Mouse (Mus musculus): ENCODE measurements around the gene Nupr1. TPM values are rescaled to one million over a fixed set of nuclear protein-coding genes. Genes with fewer than 3 reads are reported as not detected.
A peak's percentile ranks its signal among the peaks of the same experiment; 100 is the strongest.

Gene Nupr1
- polyA plus RNA-seq, 1 experiment from 2014 or later: 14.2 TPM

- no peaks in the 10 kb centered on the region for H3K36me3 ChIP-seq
- H3K4me3 ChIP-seq: no peak overlapping the region
- H3K4me2 ChIP-seq: no peak overlapping the region
- H3K9me3 ChIP-seq (replicated peaks): no peaks in the 10 kb centered on the region
- H3K9ac ChIP-seq: no peak overlapping the region
- no peaks in the 10 kb centered on the region for H3K4me1 ChIP-seq (replicated peaks)
- ATAC-seq (replicated peaks; ENCODE audit: insufficient number of reproducible peaks, insufficient read depth, low FRiP score, low read depth): no peak
- H3K27ac ChIP-seq: no peak overlapping the region
- 74% methylated on average over 5 of the region's 5 CpGs for WGBS
- 0 out of 2 replicates have a peak, but pooled peaks cover 16% of the 10 kb centered on the region for H3K27me3 ChIP-seq
These were observed 34.8 kb downstream of the Nupr1 start for GRCm38 (mm10) chr7:126595890-126596289.

- H3K4me3 ChIP-seq: no peak within 1 kb of the TSS
- no peak within 1 kb of the TSS for H3K9ac ChIP-seq
- H3K27ac ChIP-seq: no peak within 1 kb of the TSS
- H3K36me3 ChIP-seq: no peaks in the 10 kb centered on the region
- no peaks in the 10 kb centered on the region for H3K9me3 ChIP-seq (replicated peaks)
- WGBS: 74% methylated on average over 11 of the region's 11 CpGs
- no peak within 1 kb of the TSS for H3K4me2 ChIP-seq
- 0 out of 2 replicates have a peak, but pooled peaks cover 16% of the 10 kb centered on the region for H3K27me3 ChIP-seq
- no peak for ATAC-seq (replicated peaks; ENCODE audit: insufficient number of reproducible peaks, insufficient read depth, low FRiP score, low read depth)
- H3K4me1 ChIP-seq (replicated peaks): no peaks in the 10 kb centered on the region
These were observed 35.6 kb downstream of the Nupr1 start, which contains the start of gene Il27 for GRCm38 (mm10) chr7:126594862-126595561. TSS of gene Il27 (minus strand) at chr7:126594941.

- Histone ChIP-seq H3K9ac (no peak overlapping the region), H3K4me1 (replicated peaks) (peaks cover 5% of the 10 kb centered on the region; the same call in 1 of the 2 replicates), H3K4me3 (0 out of 2 replicates have a peak overlapping the region, but pooled peaks have one; percentile 1), H3K4me2 (peak overlapping the region; percentile 38), H3K27ac (no peak overlapping the region), H3K27me3 (peaks cover 29% of the 10 kb centered on the region), H3K9me3 (replicated peaks) (no peaks in the 10 kb centered on the region), H3K36me3 (no peaks in the 10 kb centered on the region)
- WGBS: 10% methylated on average over 16 of the region's 16 CpGs
- ATAC-seq (replicated peaks; ENCODE audit: insufficient number of reproducible peaks, insufficient read depth, low FRiP score, low read depth): no peak
These were observed 42.9 kb downstream of the Nupr1 start for GRCm38 (mm10) chr7:126587779-126588178.

GRCm38 (mm10) chr7:126586839-126587238 lies 43.8 kb downstream of the Nupr1 start:
- H3K9me3 ChIP-seq (replicated peaks): no peaks in the 10 kb centered on the region
- no peak overlapping the region for H3K4me2 ChIP-seq
- ATAC-seq (replicated peaks; ENCODE audit: insufficient number of reproducible peaks, insufficient read depth, low FRiP score, low read depth): no peak
- H3K36me3 ChIP-seq: no peaks in the 10 kb centered on the region
- no peak overlapping the region for H3K9ac ChIP-seq
- H3K4me1 ChIP-seq (replicated peaks): peaks cover 12% of the 10 kb centered on the region; the same call in 1 of the 2 replicates
- H3K27me3 ChIP-seq: peaks cover 21% of the 10 kb centered on the region
- WGBS: 37% methylated on average over 8 of the region's 8 CpGs
- no peak overlapping the region for H3K27ac ChIP-seq
- no peak overlapping the region for H3K4me3 ChIP-seq

- Histone ChIP-seq H3K9ac (no peak within 1 kb of the TSS), H3K36me3 (no peaks in the 10 kb centered on the region; the same call in 1 of the 2 replicates)
- ATAC-seq (replicated peaks; ENCODE audit: insufficient number of reproducible peaks, insufficient read depth, low FRiP score, low read depth): no peak
These were observed 44.9 kb downstream of the Nupr1 start, which contains the start of gene Cln3 for GRCm38 (mm10) chr7:126585717-126586116. TSS of gene Cln3 (minus strand) at chr7:126585817.

GRCm38 (mm10) chr7:126584506-126584977 lies 46.1 kb downstream of the Nupr1 start, which contains the start of gene Apobr:
TSS of gene Apobr (plus strand) at chr7:126584942.
- ATAC-seq (replicated peaks; ENCODE audit: insufficient number of reproducible peaks, insufficient read depth, low FRiP score, low read depth): no peak
- Histone ChIP-seq H3K4me1 (replicated peaks) (peaks cover 14% of the 10 kb centered on the region; the same call in 1 of the 2 replicates), H3K9ac (no peak within 1 kb of the TSS), H3K36me3 (no peaks in the 10 kb centered on the region; the same call in 1 of the 2 replicates), H3K4me2 (peak within 1 kb of the TSS; percentile 91), H3K9me3 (replicated peaks) (no peaks in the 10 kb centered on the region), H3K27me3 (peaks cover 21% of the 10 kb centered on the region), H3K4me3 (peak within 1 kb of the TSS; percentile 67), H3K27ac (0 out of 2 replicates have a peak within 1 kb of the TSS, but pooled peaks have one; percentile 83)
- 68% methylated on average over 8 of the region's 8 CpGs for WGBS

More at GRCm38 (mm10) chr7:126585717-126586116, 44.9 kb downstream of the Nupr1 start, which contains the start of gene Cln3:
- peaks cover 14% of the 10 kb centered on the region; the same call in 1 of the 2 replicates for H3K4me1 ChIP-seq (replicated peaks)
- H3K4me2 ChIP-seq: peak within 1 kb of the TSS; percentile 12; the same call in 1 of the 2 replicates
- WGBS: 62% methylated on average over 6 of the region's 6 CpGs
- no peak within 1 kb of the TSS for H3K4me3 ChIP-seq
- peaks cover 21% of the 10 kb centered on the region for H3K27me3 ChIP-seq
- no peak within 1 kb of the TSS for H3K27ac ChIP-seq
- H3K9me3 ChIP-seq (replicated peaks): no peaks in the 10 kb centered on the region

GRCm38 (mm10) chr7:126583761-126584160 lies 46.9 kb downstream of the Nupr1 start:
- WGBS: 55% methylated on average over 6 of the region's 6 CpGs
- ATAC-seq (replicated peaks; ENCODE audit: insufficient number of reproducible peaks, insufficient read depth, low FRiP score, low read depth): no peak
- H3K9ac ChIP-seq: no peak overlapping the region; the same call in 1 of the 2 replicates
- H3K27ac ChIP-seq: peak overlapping the region; percentile 83
- peaks cover 20% of the 10 kb centered on the region for H3K27me3 ChIP-seq
- no peaks in the 10 kb centered on the region; the same call in 1 of the 2 replicates for H3K36me3 ChIP-seq
- peaks cover 14% of the 10 kb centered on the region; the same call in 1 of the 2 replicates for H3K4me1 ChIP-seq (replicated peaks)
- H3K9me3 ChIP-seq (replicated peaks): no peaks in the 10 kb centered on the region
- peak overlapping the region; percentile 67 for H3K4me3 ChIP-seq
- peak overlapping the region; percentile 91 for H3K4me2 ChIP-seq

GRCm38 (mm10) chr7:126583251-126583709 lies 47.4 kb downstream of the Nupr1 start:
- Histone ChIP-seq H3K4me3 (peak overlapping the region; percentile 67), H3K9me3 (replicated peaks) (no peaks in the 10 kb centered on the region), H3K27me3 (peaks cover 15% of the 10 kb centered on the region), H3K4me1 (replicated peaks) (peaks cover 14% of the 10 kb centered on the region; the same call in 1 of the 2 replicates), H3K4me2 (peak overlapping the region; percentile 91), H3K9ac (peak overlapping the region; percentile 64), H3K27ac (peak overlapping the region; percentile 83), H3K36me3 (no peaks in the 10 kb centered on the region; the same call in 1 of the 2 replicates)
- WGBS: 1% methylated on average over 22 of the region's 22 CpGs
- peak; percentile 72 for ATAC-seq (replicated peaks; ENCODE audit: insufficient number of reproducible peaks, insufficient read depth, low FRiP score, low read depth)

GRCm38 (mm10) chr7:126582759-126583158 lies 47.9 kb downstream of the Nupr1 start:
- ATAC-seq (replicated peaks; ENCODE audit: insufficient number of reproducible peaks, insufficient read depth, low FRiP score, low read depth): peak; percentile 58
- Histone ChIP-seq H3K4me1 (replicated peaks) (peaks cover 14% of the 10 kb centered on the region; the same call in 1 of the 2 replicates), H3K9me3 (replicated peaks) (no peaks in the 10 kb centered on the region), H3K27ac (peak overlapping the region; percentile 83; the same call in 1 of the 2 replicates), H3K27me3 (peaks cover 13% of the 10 kb centered on the region; the same call in 1 of the 2 replicates), H3K9ac (peak overlapping the region; percentile 64), H3K36me3 (no peaks in the 10 kb centered on the region; the same call in 1 of the 2 replicates), H3K4me2 (peak overlapping the region; percentile 91), H3K4me3 (peak overlapping the region; percentile 67)
- WGBS: 2% methylated on average over 20 of the region's 20 CpGs

- ATAC-seq (replicated peaks; ENCODE audit: insufficient number of reproducible peaks, insufficient read depth, low FRiP score, low read depth): no peak
- Histone ChIP-seq H3K4me3 (no peak overlapping the region), H3K27me3 (peaks cover 13% of the 10 kb centered on the region; the same call in 1 of the 2 replicates), H3K9me3 (replicated peaks) (no peaks in the 10 kb centered on the region), H3K36me3 (peaks cover 5% of the 10 kb centered on the region; the same call in 1 of the 2 replicates), H3K4me2 (no peak overlapping the region), H3K27ac (no peak overlapping the region), H3K4me1 (replicated peaks) (peaks cover 14% of the 10 kb centered on the region; the same call in 1 of the 2 replicates), H3K9ac (no peak overlapping the region)
- 70% methylated on average over 6 of the region's 6 CpGs for WGBS
These were observed 49.0 kb downstream of the Nupr1 start for GRCm38 (mm10) chr7:126581661-126582060.

- Histone ChIP-seq H3K27ac (no peak overlapping the region), H3K36me3 (peaks cover 13% of the 10 kb centered on the region; the same call in 1 of the 2 replicates), H3K27me3 (no peaks in the 10 kb centered on the region), H3K4me1 (replicated peaks) (peaks cover 14% of the 10 kb centered on the region; the same call in 1 of the 2 replicates), H3K4me2 (no peak overlapping the region), H3K9ac (no peak overlapping the region), H3K9me3 (replicated peaks) (no peaks in the 10 kb centered on the region), H3K4me3 (no peak overlapping the region)
- 52% methylated on average over 8 of the region's 8 CpGs for WGBS
- no peak for ATAC-seq (replicated peaks; ENCODE audit: insufficient number of reproducible peaks, insufficient read depth, low FRiP score, low read depth)
These were observed 51.5 kb downstream of the Nupr1 start for GRCm38 (mm10) chr7:126579172-126579571.
